Mouse (Mus musculus) heart, adult 10 weeks (tissue): ENCODE data around the gene Bcl11b. TPM values are rescaled to one million over a fixed set of nuclear protein-coding genes. Genes with fewer than 3 reads are reported as not detected.

Experiments used
- polyA plus RNA-seq: library from polyadenylated mRNA; stranded (reverse); fragments of 350-450 nt; fragmentation: Illumina TruSeq; extraction: RNeasy Lipid Tissue Mini Kit (QIAGEN cat#74804); gene quantifications from one replicate; pipeline ENCODE4 v1.2.3, GENCODE M21; 2014; ENCODE audit warnings: low read depth, low replicate concordance

Gene Bcl11b
- 0.81 TPM for polyA plus RNA-seq

DNA sequence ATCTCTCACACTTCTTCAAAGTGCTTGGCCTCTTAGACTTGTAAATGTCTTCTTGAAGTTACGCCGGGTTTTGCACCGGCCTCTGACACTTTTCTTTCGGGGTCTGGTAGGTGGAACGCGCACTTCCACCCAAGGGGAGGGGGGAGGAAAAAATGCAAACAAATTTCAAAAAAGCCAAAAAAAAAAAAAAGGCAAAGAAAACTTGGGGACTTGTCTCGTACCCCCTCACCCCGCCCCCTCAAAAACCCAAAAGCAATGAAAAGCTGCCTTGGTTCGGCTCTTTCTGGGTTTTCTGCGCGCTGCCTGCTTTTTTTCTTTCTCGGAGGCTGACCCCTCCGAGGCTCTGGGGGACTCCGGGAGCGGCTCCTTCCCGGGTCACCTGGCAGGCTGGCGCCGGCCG, at the start of gene Bcl11b:
Gene Bcl11b, minus strand, starts transcription at position 120 of the 400 bp plus-strand sequence.

Other genes with a start within 250 kb of the Bcl11b start
- 102 TPM for gene Setd3, start 175.7 kb upstream of the Bcl11b start, polyA plus RNA-seq
- gene Ccnk, start 176.0 kb upstream of the Bcl11b start, polyA plus RNA-seq: 25.7 TPM